Mouse (Mus musculus) kidney, adult 9 months (tissue): ENCODE results near the gene Gm15294.

Experiments
- DNase-seq: peaks from one replicate; pipeline ENCODE4 v3.0.0; 2022

The Gm15294 gene

GRCm38 (mm10) chrX:141875135-141875534 lies at the start of gene Gm15294:
Gene Gm15294, minus strand, starts transcription at chrX:141875235.
- DNase-seq = no peak

- no peak for DNase-seq
Measured at GRCm38 (mm10) chrX:141884336-141885048, 9.5 kb upstream of the Gm15294 start.

GRCm38 (mm10) chrX:141874024-141874423 lies 1.0 kb downstream of the Gm15294 start:
- DNase-seq = no peak

GRCm38 (mm10) chrX:141873597-141873996 lies 1.4 kb downstream of the Gm15294 start:
- no peak for DNase-seq

GRCm38 (mm10) chrX:141855684-141856396 lies 19.2 kb downstream of the Gm15294 start:
- DNase-seq = no peak
